Mouse (Mus musculus) heart, embryonic 16.5 days (tissue): ENCODE data around the gene Mob3b. TPM values are rescaled to one million over a fixed set of nuclear protein-coding genes. Genes with fewer than 3 reads are reported as not detected.
A peak's percentile ranks its signal among the peaks of the same experiment; 100 is the strongest.

Experiments used
- ATAC-seq: fragments of 200-750 bp; cut with Nextera tagmentation; replicated peaks from 2 replicates; pipeline ENCODE4 v1.8.0; 2017; ENCODE audit warnings: moderate number of reproducible peaks; ENCODE audit not compliant: insufficient read depth, low FRiP score; ENCODE audit errors: extremely low read depth
- H3K27ac ChIP-seq: fragments of 300-500 bp; sonication (generic); 2 replicates; pipeline ENCODE4 v1.5.1; 2014; ENCODE audit warnings: mild to moderate bottlenecking, low read length, control low read depth, moderate library complexity
- H3K27me3 ChIP-seq: fragments of 300-500 bp; sonication (generic); 2 replicates; pipeline ENCODE4 v1.6.1; 2014; ENCODE audit warnings: low read length, mixed read lengths; ENCODE audit not compliant: control insufficient read depth, insufficient read depth
- H3K36me3 ChIP-seq: fragments of 300-500 bp; sonication (generic); 2 replicates; pipeline ENCODE4 v1.6.1; 2014; ENCODE audit not compliant: control insufficient read depth, insufficient read depth
- H3K4me1 ChIP-seq: fragments of 300-500 bp; sonication (generic); 2 replicates; pipeline ENCODE4 v1.6.1; 2014; ENCODE audit warnings: low read length, mixed read lengths; ENCODE audit not compliant: control insufficient read depth, insufficient read depth
- H3K4me2 ChIP-seq: fragments of 300-500 bp; sonication (generic); 2 replicates; pipeline ENCODE4 v1.6.1; 2014; ENCODE audit warnings: low read depth, mild to moderate bottlenecking, control low read depth, low read length
- H3K4me3 ChIP-seq: fragments of 300-500 bp; sonication (generic); 2 replicates; pipeline ENCODE4 v1.5.1; 2014; ENCODE audit warnings: mild to moderate bottlenecking, control low read depth, low read length
- H3K9ac ChIP-seq: fragments of 300-500 bp; sonication (generic); 2 replicates; pipeline ENCODE4 v1.6.1; 2014; ENCODE audit warnings: low read length, control low read depth
- H3K9me3 ChIP-seq: fragments of 300-500 bp; sonication (generic); replicated peaks from 2 replicates; pipeline ENCODE4 v1.6.1; 2016; ENCODE audit warnings: low read length; ENCODE audit not compliant: control insufficient read depth
- WGBS: fragments of 180-500 bp; shearing (Covaris S2); extraction: QIAGEN DNeasy Blood & Tissue Kit; methylation state at CpG from one replicate; pipeline ENCODE4 v1.1.7; 2014; 5-methylcytosine and 5-hydroxymethylcytosine counted together
- polyA plus RNA-seq: library from polyadenylated mRNA; unstranded; fragments of >200 nt; fragmentation: Nextera tagmentation; extraction: Ambion mirVana; gene quantifications from 2 replicates; pipeline ENCODE4 v1.2.1, GENCODE M21; 2015

The Mob3b gene
- polyA plus RNA-seq, 1 experiment from 2014 or later, result 3.9 TPM

DNA sequence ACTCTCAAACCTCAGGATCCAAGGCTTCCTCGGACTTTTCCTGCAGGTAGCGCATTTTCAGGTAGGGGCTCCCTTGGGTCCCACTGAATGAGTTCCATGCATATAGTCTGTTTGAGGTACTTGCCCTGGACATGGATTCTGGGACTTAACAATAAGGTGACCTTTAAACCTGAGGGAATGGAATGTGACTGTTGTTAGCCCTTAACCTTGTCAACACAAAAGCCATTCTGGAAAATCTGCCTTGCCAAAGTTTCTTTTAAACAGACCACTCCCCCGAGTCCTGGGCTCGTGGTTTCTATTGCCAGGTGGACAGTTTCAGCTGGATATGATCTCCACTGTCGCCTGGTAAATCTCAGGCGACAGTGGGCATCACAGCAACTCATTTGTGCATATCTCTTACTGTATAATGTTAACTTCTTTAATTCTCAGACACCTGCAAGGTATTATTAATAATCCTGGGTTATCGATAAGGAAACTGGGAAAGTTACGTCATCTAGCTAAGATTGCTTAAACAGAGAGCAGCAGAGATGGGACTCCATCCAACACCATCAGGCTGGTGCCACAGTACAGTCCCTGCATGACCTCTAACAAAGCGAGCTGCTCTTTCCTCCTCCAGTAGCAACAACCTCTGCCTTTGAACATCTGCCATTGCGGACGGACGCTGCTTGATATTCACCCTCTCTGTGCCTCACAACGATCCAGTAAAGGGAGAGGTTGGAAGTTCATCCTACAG is 43.6 kb downstream of the Mob3b start:
- Histone ChIP-seq H3K9me3 (no peaks in the 10 kb centered on the region), H3K27ac (no peak overlapping the region), H3K36me3 (no peaks in the 10 kb centered on the region), H3K4me1 (peaks cover 9% of the 10 kb centered on the region), H3K4me2 (no peak overlapping the region), H3K9ac (no peak overlapping the region), H3K27me3 (no peaks in the 10 kb centered on the region), H3K4me3 (no peak overlapping the region)
- 58% methylated on average over 13 of the region's 13 CpGs for WGBS
- no peak for ATAC-seq

- no peak overlapping the region for H3K4me3 ChIP-seq
- no peaks in the 10 kb centered on the region for H3K36me3 ChIP-seq
- no peak overlapping the region for H3K27ac ChIP-seq
- 79% methylated on average over 4 of the region's 4 CpGs for WGBS
- ATAC-seq, result no peak
- peaks cover 9% of the 10 kb centered on the region for H3K4me1 ChIP-seq
- no peak overlapping the region for H3K9ac ChIP-seq
- no peak overlapping the region for H3K4me2 ChIP-seq
- no peaks in the 10 kb centered on the region for H3K27me3 ChIP-seq
- H3K9me3 ChIP-seq, result no peaks in the 10 kb centered on the region
These were observed 44.8 kb downstream of the Mob3b start for GRCm38 (mm10) chr4:35112452-35112851.

- Histone ChIP-seq H3K36me3 (no peaks in the 10 kb centered on the region), H3K27ac (no peak overlapping the region), H3K9me3 (no peaks in the 10 kb centered on the region), H3K27me3 (no peaks in the 10 kb centered on the region), H3K4me1 (peaks cover 4% of the 10 kb centered on the region), H3K4me3 (no peak overlapping the region), H3K9ac (no peak overlapping the region), H3K4me2 (no peak overlapping the region)
- ATAC-seq, result no peak
- 77% methylated on average over 14 of the region's 14 CpGs for WGBS
These were observed 52.0 kb downstream of the Mob3b start for GRCm38 (mm10) chr4:35105115-35105773.

DNA sequence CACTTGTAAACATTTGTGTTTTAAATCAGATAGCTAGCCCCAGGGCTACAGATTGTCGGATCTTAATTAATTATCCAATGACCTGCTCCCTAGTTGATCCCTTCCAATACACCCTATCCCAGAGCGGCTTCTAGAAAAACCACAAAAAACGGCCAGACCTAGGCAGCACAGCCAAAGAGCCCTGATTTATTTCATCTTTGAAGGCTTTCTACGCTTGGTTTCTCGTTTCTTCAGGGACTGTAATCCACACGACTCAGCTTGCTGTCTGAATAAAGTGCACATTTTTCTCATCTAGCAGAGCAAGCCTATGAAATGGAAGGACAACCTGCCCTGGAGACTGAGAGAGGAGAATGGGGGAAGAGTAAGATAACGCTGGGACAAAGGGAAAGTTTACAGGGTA is 56.1 kb downstream of the Mob3b start:
- no peak overlapping the region for H3K27ac ChIP-seq
- no peak overlapping the region for H3K4me2 ChIP-seq
- no peak overlapping the region for H3K9ac ChIP-seq
- no peak overlapping the region for H3K4me3 ChIP-seq
- no peaks in the 10 kb centered on the region for H3K27me3 ChIP-seq
- no peaks in the 10 kb centered on the region for H3K36me3 ChIP-seq
- peaks cover 11% of the 10 kb centered on the region for H3K4me1 ChIP-seq
- H3K9me3 ChIP-seq, result no peaks in the 10 kb centered on the region
- no peak for ATAC-seq
- WGBS, result 66% methylated on average over 7 of the region's 7 CpGs

- no peaks in the 10 kb centered on the region for H3K36me3 ChIP-seq
- peak overlapping the region; percentile 58 for H3K4me3 ChIP-seq
- no peaks in the 10 kb centered on the region for H3K9me3 ChIP-seq
- 12% methylated on average over 29 of the region's 29 CpGs for WGBS
- peak; percentile 92 for ATAC-seq
- peak overlapping the region; percentile 70 for H3K4me2 ChIP-seq
- H3K27me3 ChIP-seq, result no peaks in the 10 kb centered on the region
- peak overlapping the region; percentile 37; the same call in 1 of the 2 replicates for H3K27ac ChIP-seq
- H3K9ac ChIP-seq, result peak overlapping the region; percentile 68
- peaks cover 11% of the 10 kb centered on the region for H3K4me1 ChIP-seq
These were observed 57.2 kb downstream of the Mob3b start for GRCm38 (mm10) chr4:35099865-35100780.

DNA sequence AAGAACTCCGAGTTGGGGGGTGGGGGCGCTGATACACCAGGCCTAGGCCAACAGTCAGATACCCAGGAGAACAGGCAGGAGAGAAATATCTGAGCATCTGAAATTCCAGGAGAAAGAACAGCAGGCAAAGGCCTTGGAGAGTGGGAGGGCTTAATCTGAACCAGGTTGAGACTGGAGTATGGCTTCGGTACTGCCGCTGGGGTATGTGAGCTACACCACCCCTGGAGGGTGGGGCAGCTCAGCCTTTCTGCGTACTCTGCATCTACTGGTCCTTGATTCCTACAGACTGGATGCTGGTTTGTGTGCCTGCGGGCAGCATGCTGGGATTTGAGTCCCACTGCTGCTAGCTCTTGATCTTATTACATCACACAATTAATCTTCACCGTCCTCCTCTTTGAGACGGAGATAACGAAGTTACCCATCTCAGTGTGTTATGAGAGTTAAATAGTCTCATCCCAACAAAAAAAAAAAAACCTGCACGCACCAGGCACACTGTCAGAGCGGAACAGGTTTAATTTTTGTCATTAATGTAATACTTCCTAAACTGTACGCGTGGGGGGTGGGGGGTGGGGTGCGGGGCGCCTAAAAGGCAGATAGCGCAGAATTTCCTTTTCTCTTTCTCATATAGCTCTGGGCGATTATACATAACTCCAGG is 57.9 kb downstream of the Mob3b start:
- no peak for ATAC-seq

DNA sequence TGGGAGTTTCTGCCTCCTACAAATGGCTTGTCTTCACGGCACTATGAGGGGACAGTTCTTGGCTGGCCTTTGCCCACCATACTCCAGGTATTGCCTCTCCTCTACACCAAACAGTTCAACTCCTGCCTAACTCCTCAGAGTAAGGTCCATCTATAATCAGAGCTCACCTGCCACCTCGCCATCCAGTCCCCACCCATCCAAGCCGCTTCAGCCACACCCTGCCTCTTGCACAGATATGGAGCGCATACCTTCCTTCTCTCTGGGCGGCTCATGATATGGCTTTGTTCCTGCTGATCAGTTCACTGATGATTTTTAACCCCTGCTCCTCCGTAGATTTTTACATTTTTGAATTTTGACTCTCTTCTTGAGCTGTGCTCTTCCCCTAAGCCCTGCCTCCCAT is 58.7 kb downstream of the Mob3b start:
- H3K4me1 ChIP-seq, result peaks cover 11% of the 10 kb centered on the region
- no peak overlapping the region for H3K4me2 ChIP-seq

More for the DNA sequence above, 57.9 kb downstream of the Mob3b start:
- Histone ChIP-seq H3K9ac (peak overlapping the region; percentile 68), H3K9me3 (no peaks in the 10 kb centered on the region), H3K4me2 (peak overlapping the region; percentile 70), H3K36me3 (no peaks in the 10 kb centered on the region), H3K27me3 (no peaks in the 10 kb centered on the region), H3K4me1 (peaks cover 11% of the 10 kb centered on the region), H3K4me3 (peak overlapping the region; percentile 58), H3K27ac (no peak overlapping the region)
- 22% methylated on average over 17 of the region's 17 CpGs for WGBS

DNA sequence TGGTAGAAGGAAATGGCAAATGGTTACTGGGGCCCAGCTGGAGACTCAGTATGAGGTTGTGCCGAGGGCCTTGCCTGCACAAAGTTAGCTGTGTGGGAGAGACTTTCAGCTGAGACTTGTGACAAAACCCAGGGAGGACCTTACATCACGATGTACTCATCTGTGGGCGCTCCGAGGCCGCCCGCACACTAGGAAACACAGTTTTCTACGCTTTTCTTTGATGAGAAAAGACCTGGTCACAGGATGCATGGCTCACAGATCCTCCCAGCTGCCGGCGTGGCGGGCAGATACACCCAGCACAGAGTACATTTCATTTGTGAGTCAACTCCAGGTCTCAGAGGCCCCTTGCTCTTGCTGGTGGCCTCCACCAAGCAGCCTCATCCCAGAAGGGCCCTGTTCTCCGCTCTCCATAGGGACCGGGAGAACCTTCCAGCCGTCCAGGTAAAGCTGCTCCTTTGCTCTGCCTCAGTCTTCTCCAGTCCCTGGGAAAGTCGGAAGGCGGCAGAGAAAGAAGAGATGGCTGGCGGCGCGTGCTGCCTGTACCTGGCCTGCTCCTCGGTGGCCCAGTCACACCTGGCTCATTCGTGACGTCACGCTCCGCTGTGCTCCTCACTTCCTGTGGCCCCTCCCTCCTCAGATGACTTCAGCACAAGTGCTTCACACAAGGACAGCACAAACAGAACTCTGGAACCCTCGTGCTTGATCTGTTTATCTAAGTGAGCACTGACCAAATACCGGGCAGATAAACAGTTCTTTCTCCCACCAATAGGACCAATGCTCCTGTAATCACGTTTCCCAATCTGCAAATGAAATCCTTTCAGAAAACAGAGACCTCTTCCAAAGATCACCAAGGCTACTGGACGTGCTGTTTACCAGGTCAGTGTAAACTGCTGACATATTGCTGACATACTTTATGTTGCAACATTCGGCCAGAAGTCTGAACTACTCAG is 60.8 kb downstream of the Mob3b start:
- Histone ChIP-seq H3K36me3 (no peaks in the 10 kb centered on the region), H3K4me3 (no peak overlapping the region), H3K9me3 (no peaks in the 10 kb centered on the region), H3K9ac (no peak overlapping the region), H3K27me3 (no peaks in the 10 kb centered on the region), H3K4me2 (no peak overlapping the region), H3K4me1 (peaks cover 11% of the 10 kb centered on the region), H3K27ac (no peak overlapping the region)
- 70% methylated on average over 28 of the region's 28 CpGs for WGBS
- ATAC-seq, result no peak

More for the DNA sequence above, 58.7 kb downstream of the Mob3b start:
- H3K36me3 ChIP-seq, result no peaks in the 10 kb centered on the region
- H3K9me3 ChIP-seq, result no peaks in the 10 kb centered on the region
- H3K27me3 ChIP-seq, result no peaks in the 10 kb centered on the region
- H3K4me3 ChIP-seq, result no peak overlapping the region
- H3K27ac ChIP-seq, result no peak overlapping the region
- no peak overlapping the region for H3K9ac ChIP-seq
- WGBS, result 71% methylated on average over 6 of the region's 6 CpGs
- ATAC-seq, result no peak
